Mouse (Mus musculus) liver, adult (tissue): ENCODE results near the gene Olfr309.

Experiments
- GATA4 ChIP-seq: IDR thresholded peaks from 2 replicates; pipeline ENCODE4 v1.6.1; 2014; ENCODE audit warnings: mild to moderate bottlenecking, low read length; ENCODE audit not compliant: insufficient replicate concordance

The Olfr309 gene

GRCm38 (mm10) chr7:86313608-86314007 is at the start of gene Olfr309:
Gene Olfr309 (minus strand): TSS chr7:86313708.
- no peak for TF ChIP-seq GATA4

- no peak for TF ChIP-seq GATA4
Observed at GRCm38 (mm10) chr7:86344253-86344652, 30.7 kb upstream of the Olfr309 start.

- no peak for TF ChIP-seq GATA4
Observed at GRCm38 (mm10) chr7:86342881-86343565, 29.5 kb upstream of the Olfr309 start.

- TF ChIP-seq GATA4 = no peak
Observed at GRCm38 (mm10) chr7:86337486-86337885, 24.0 kb upstream of the Olfr309 start, which contains the start of gene Olfr307. Gene Olfr307 (minus strand): TSS chr7:86337586.

GRCm38 (mm10) chr7:86325530-86325929 is 12.0 kb upstream of the Olfr309 start, which contains the start of gene Olfr308:
Gene Olfr308 (minus strand): TSS chr7:86325630.
- no peak for TF ChIP-seq GATA4

GRCm38 (mm10) chr7:86321323-86321722 is 7.8 kb upstream of the Olfr309 start:
- TF ChIP-seq GATA4 = no peak

- no peak for TF ChIP-seq GATA4
Observed at GRCm38 (mm10) chr7:86277072-86277471, 36.4 kb downstream of the Olfr309 start, which contains the start of gene Olfr310. Gene Olfr310 (minus strand): TSS chr7:86277172.
